Mouse (Mus musculus) midbrain, embryonic 10.5 days (tissue): ENCODE measurements at regions not wholly inside any gene's neighbourhood (a gene's known extent, or its start where the extent isn't known, plus 50 kb on each side); places are given as distances from the start of the nearest gene placed in this dataset.
A peak's percentile ranks its signal among the peaks of the same experiment; 100 is the strongest.

Experiments used
- DNase-seq: peaks from one replicate; pipeline ENCODE4 v3.0.0-alpha.2; 2017; ENCODE audit warnings: low spot score
- H3K27ac ChIP-seq: fragments of 300-500 bp; sonication (generic); replicated peaks from 2 replicates; pipeline ENCODE4 v1.5.1; 2016; ENCODE audit warnings: mild to moderate bottlenecking
- H3K27me3 ChIP-seq: fragments of 300-500 bp; sonication (generic); 2 replicates; pipeline ENCODE4 v1.6.1; 2016; ENCODE audit warnings: low read depth, mild to moderate bottlenecking; ENCODE audit not compliant: poor library complexity, severe bottlenecking
- H3K36me3 ChIP-seq: fragments of 300-500 bp; sonication (generic); 2 replicates; pipeline ENCODE4 v1.6.1; 2016; ENCODE audit warnings: mild to moderate bottlenecking, moderate library complexity
- H3K4me1 ChIP-seq: fragments of 300-500 bp; sonication (generic); 2 replicates; pipeline ENCODE4 v1.6.1; 2016
- H3K4me3 ChIP-seq: fragments of 300-500 bp; sonication (generic); 2 replicates; pipeline ENCODE4 v1.5.1; 2016; ENCODE audit warnings: mild to moderate bottlenecking, moderate library complexity
- H3K9me3 ChIP-seq: fragments of 300-500 bp; sonication (generic); replicated peaks from 2 replicates; pipeline ENCODE4 v1.6.1; 2016; ENCODE audit warnings: mild to moderate bottlenecking
- WGBS: fragments of 180-500 bp; shearing (Covaris S2); methylation state at CpG from one replicate; pipeline ENCODE4 v1.1.7; 2016; 5-methylcytosine and 5-hydroxymethylcytosine counted together

DNA sequence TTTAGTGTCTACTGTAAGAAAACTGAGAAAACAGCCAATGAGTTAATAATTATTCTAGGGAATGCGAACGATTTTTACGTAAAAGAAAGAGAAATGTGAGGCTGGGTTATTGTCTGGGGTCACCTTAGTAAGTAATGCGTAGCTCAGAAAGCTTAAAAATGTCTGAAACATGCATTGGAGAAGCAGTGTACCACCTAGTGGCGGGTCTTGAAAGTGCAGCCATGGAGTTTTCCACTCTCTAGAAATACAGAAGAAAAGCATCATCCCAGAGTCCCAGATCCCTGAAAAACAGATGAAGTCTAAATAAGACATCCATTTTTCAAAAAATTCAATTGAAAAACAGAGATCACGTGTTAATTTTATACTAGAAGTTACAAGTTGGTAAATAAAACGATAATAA lies 67.0 kb upstream of the Pkn2 start:
- H3K36me3 ChIP-seq = no peaks in the 10 kb centered on the region
- H3K4me1 ChIP-seq = no peaks in the 10 kb centered on the region
- no peak overlapping the region for H3K27ac ChIP-seq
- H3K27me3 ChIP-seq = no peaks in the 10 kb centered on the region
- H3K4me3 ChIP-seq = no peak overlapping the region
- WGBS = 39% methylated on average over 7 of the region's 7 CpGs
- H3K9me3 ChIP-seq = no peaks in the 10 kb centered on the region
- peak; percentile 70 for DNase-seq

DNA sequence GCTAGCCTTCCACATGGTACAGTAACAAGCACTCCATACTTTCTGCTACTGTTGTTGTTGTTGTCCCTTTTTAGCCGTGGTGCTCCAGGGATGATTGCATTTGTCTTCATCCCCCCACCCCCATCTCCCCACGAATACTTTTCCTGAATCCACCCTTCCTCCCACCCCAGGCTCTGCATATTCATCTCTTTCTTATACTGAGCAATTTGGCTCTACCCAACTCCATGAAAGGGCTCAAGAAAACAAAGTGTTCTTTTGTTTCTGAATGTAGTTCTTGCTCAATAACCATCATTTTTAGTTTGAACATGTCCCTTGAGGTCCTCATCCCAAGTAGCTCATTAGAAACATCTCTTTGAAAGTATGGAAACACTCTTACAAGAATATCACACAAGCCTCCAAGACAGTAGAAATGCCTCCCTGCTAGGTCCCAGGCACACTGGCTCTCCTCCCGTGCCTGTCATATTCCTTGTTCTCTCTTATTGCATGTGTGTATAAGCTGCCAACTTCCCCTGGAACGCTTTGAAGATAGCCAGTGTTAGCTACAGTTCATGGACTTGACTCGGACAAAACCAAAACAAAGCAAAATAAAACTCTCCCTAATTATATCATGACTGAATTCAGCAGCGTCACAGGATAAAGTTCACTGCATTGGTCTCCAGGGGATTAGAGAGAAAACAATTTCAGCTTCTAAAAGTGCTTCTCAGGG lies 59.7 kb upstream of the Pkn2 start:
- Histone ChIP-seq H3K9me3 (no peaks in the 10 kb centered on the region), H3K4me3 (no peak overlapping the region), H3K27me3 (no peaks in the 10 kb centered on the region), H3K36me3 (no peaks in the 10 kb centered on the region), H3K27ac (no peak overlapping the region), H3K4me1 (peaks cover 5% of the 10 kb centered on the region; the same call in 1 of the 2 replicates)
- WGBS = 67% methylated on average over 6 of the region's 6 CpGs
- no peak for DNase-seq

DNA sequence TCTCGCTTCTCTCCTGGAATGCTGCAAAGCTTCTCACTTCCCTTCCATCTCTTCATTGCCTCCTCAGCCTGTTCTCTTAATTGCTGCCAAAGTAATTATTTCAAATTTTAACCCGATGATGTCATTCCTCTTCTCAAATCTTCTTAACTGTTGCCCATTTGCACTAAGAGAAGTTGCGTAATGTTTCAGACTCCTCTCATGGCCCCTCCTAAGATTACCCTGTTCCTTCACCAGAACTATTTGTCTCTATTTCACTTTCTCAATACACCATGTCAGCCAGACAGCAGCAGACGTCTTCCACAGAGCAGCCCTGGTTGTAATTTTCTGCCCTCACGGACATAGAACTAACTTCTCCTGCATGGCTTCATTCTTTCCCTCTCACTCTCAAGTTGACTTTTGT lies 59.1 kb upstream of the Pkn2 start:
- H3K9me3 ChIP-seq = no peaks in the 10 kb centered on the region
- no peaks in the 10 kb centered on the region for H3K27me3 ChIP-seq
- DNase-seq = no peak
- no peaks in the 10 kb centered on the region for H3K36me3 ChIP-seq
- peaks cover 8% of the 10 kb centered on the region; the same call in 1 of the 2 replicates for H3K4me1 ChIP-seq
- H3K27ac ChIP-seq = no peak overlapping the region
- 90% methylated on average over 5 of the region's 5 CpGs for WGBS
- H3K4me3 ChIP-seq = no peak overlapping the region

DNA sequence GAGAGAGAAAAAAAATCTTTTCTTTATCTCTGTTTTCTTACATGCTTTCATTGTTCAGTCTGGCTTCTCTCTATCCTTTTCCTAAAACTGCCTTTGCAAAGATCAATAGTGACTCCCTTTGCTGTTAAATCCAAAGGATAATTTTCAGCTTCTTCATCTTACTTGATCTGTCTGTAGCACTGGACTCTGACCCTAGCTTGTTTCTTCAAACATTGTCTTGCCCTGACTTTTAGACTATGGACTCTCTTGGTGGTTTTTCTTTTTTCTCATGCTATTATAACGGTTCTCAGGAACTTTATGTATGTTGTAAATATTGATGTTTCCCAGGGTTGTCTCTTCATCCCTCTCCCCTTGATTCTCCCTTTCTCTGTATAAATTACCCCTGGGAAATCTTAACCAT lies 58.0 kb upstream of the Pkn2 start:
- Histone ChIP-seq H3K27ac (no peak overlapping the region), H3K9me3 (no peaks in the 10 kb centered on the region), H3K36me3 (no peaks in the 10 kb centered on the region), H3K4me3 (no peak overlapping the region), H3K27me3 (no peaks in the 10 kb centered on the region), H3K4me1 (peaks cover 10% of the 10 kb centered on the region; the same call in 1 of the 2 replicates)
- no peak for DNase-seq
- WGBS = 84% methylated on average over 1 of the region's 1 CpGs

DNA sequence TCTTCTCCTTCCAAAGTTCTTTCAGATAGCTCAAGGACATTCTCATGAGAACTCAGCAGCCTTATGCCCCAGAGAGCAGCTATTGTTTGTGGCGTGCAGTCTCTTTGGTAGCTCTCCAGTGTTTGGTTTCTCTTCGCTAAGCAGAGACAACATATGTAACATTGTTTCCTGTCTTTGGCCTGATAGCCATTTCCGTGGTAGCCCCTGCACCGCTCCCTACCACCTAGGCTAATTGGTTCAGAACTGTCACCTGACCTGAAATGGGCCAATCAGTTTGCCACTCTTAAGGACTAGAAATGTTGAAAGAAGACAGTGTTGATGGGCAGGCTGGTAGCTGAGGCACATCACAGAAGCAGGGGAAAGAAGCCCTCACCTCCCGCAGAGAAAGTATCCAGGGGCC lies 54.1 kb upstream of the Pkn2 start:
- no peak for DNase-seq
- 77% methylated on average over 5 of the region's 5 CpGs for WGBS
- no peaks in the 10 kb centered on the region for H3K9me3 ChIP-seq
- no peak overlapping the region for H3K4me3 ChIP-seq
- no peaks in the 10 kb centered on the region for H3K36me3 ChIP-seq
- peaks cover 8% of the 10 kb centered on the region; the same call in 1 of the 2 replicates for H3K4me1 ChIP-seq
- no peak overlapping the region for H3K27ac ChIP-seq
- H3K27me3 ChIP-seq = no peaks in the 10 kb centered on the region

DNA sequence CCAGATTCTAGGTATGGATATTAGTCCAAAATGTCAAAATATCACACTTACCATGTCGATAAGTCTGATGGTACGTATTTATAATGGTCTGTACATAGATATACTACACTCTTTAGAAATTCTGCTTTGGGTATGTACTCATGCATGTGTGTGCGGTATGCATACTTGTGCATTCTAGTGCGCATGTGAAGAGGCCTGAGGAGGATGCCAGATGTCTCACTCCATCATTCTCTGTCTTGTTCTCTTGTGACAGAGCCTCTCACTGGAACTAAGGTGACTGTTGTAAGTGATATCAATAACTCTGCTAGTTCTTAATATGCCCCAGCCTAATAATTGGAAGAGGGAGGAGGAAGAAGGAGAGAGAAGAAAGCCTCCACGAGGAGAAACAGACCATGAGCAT lies 52.5 kb upstream of the Pkn2 start:
- Histone ChIP-seq H3K36me3 (no peaks in the 10 kb centered on the region), H3K27ac (no peak overlapping the region), H3K4me1 (peaks cover 8% of the 10 kb centered on the region; the same call in 1 of the 2 replicates), H3K4me3 (no peak overlapping the region), H3K9me3 (no peaks in the 10 kb centered on the region), H3K27me3 (no peaks in the 10 kb centered on the region)
- 92% methylated on average over 5 of the region's 5 CpGs for WGBS
- DNase-seq = no peak

DNA sequence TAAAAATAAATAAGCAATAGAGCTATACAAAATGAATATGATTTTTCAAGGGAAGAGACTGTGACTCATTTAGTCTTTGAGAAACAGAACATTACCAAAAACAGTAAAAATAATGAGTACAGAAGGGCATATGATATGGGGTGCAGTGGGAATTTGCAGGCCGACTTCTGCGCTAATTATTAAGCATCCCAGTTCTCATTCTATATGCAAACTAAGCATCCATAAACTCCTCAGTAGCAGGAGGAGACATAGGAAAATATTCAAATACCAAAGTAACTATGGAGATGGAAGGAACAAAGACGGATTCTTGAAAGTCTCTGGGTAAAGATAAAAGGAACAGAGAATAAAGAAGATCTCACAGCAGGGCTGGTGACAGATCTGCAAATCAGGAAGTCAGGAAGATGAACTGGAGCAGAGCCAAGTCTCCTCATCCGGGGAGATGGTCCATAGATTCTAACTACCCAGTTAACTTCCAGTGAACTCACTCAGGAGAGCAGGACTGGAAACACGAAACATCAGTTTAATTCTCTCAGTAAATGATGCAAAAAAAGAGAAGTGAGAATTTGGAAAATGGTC lies 52.0 kb upstream of the Pkn2 start:
- WGBS = 70% methylated on average over 5 of the region's 5 CpGs
- H3K9me3 ChIP-seq = no peaks in the 10 kb centered on the region
- no peaks in the 10 kb centered on the region for H3K36me3 ChIP-seq
- DNase-seq = no peak
- H3K4me3 ChIP-seq = no peak overlapping the region
- H3K4me1 ChIP-seq = peaks cover 8% of the 10 kb centered on the region; the same call in 1 of the 2 replicates
- H3K27me3 ChIP-seq = no peaks in the 10 kb centered on the region
- H3K27ac ChIP-seq = no peak overlapping the region
